Mouse (Mus musculus) myocyte (in vitro differentiated cells): ENCODE results near the gene Ddx56. TPM values are rescaled to one million over a fixed set of nuclear protein-coding genes. Genes with fewer than 3 reads are reported as not detected.

ENCODE experiments used
- H3K27me3 ChIP-seq: one replicate; pipeline ENCODE4 v1.6.1; 2011; ENCODE audit not compliant: control insufficient read depth, insufficient read depth, insufficient read length
- H3K36me3 ChIP-seq: one replicate; pipeline ENCODE4 v1.6.1; 2011; ENCODE audit not compliant: control insufficient read depth, insufficient read depth
- H3K4me2 ChIP-seq: one replicate; pipeline ENCODE4 v1.6.1; 2011; ENCODE audit warnings: low read depth, control low read depth
- H3K4me3 ChIP-seq: one replicate; pipeline ENCODE4 v1.5.1; 2011; ENCODE audit warnings: mild to moderate bottlenecking, control low read depth, moderate library complexity
- H3K79me2 ChIP-seq: one replicate; pipeline ENCODE4 v1.6.1; 2011; ENCODE audit not compliant: control insufficient read depth, insufficient read depth
- H3ac ChIP-seq: one replicate; pipeline ENCODE4 v1.6.1; 2011; ENCODE audit not compliant: control insufficient read depth, insufficient read length
- CEBPB ChIP-seq: IDR thresholded peaks from 2 replicates; pipeline ENCODE4 v1.6.1; 2011; ENCODE audit warnings: mild to moderate bottlenecking, moderate library complexity; ENCODE audit not compliant: poor library complexity, insufficient read depth, severe bottlenecking
- E2F4 ChIP-seq: IDR thresholded peaks from one replicate; pipeline ENCODE4 v1.6.1; 2011; ENCODE audit warnings: mild to moderate bottlenecking, control low read depth, moderate library complexity; ENCODE audit not compliant: insufficient read depth
- MAX ChIP-seq: IDR thresholded peaks from one replicate; pipeline ENCODE4 v1.6.1; 2011; ENCODE audit warnings: low read depth, mild to moderate bottlenecking, control low read depth
- MYOD1 ChIP-seq, 3 experiments: IDR thresholded peaks; one replicate each; pipeline ENCODE4 v1.6.1; 2011; ENCODE audit warnings: control low read depth in 2 of 3, low read depth in 2 of 3, mild to moderate bottlenecking in 2 of 3, moderate library complexity in 1 of 3; ENCODE audit not compliant: insufficient read length in 2 of 3, control insufficient read depth in 1 of 3
- MYOG ChIP-seq, 3 experiments: IDR thresholded peaks; one replicate each; pipeline ENCODE4 v1.6.1; 2011; ENCODE audit warnings: control low read depth in 2 of 3, low read depth in 2 of 3, mild to moderate bottlenecking in 2 of 3; ENCODE audit not compliant: insufficient read length in 2 of 3, control insufficient read depth in 1 of 3, insufficient read depth in 1 of 3
- POLR2A ChIP-seq: IDR thresholded peaks from one replicate; pipeline ENCODE4 v1.6.1; 2011; ENCODE audit warnings: low read depth, mild to moderate bottlenecking, control low read depth, moderate library complexity; ENCODE audit not compliant: insufficient read length
- POLR2AphosphoS2 ChIP-seq: IDR thresholded peaks from one replicate; pipeline ENCODE4 v1.6.1; 2011; ENCODE audit warnings: low read depth, control low read depth; ENCODE audit not compliant: insufficient read length
- REST ChIP-seq: IDR thresholded peaks from one replicate; pipeline ENCODE4 v1.6.1; 2011; ENCODE audit warnings: mild to moderate bottlenecking, control low read depth, moderate library complexity; ENCODE audit not compliant: insufficient read depth, insufficient read length
- SRF ChIP-seq: IDR thresholded peaks from one replicate; pipeline ENCODE4 v1.6.1; 2011; ENCODE audit warnings: low read depth; ENCODE audit not compliant: control insufficient read depth, insufficient read length
- TCF12 ChIP-seq: IDR thresholded peaks from one replicate; pipeline ENCODE4 v1.6.1; 2011; ENCODE audit warnings: mild to moderate bottlenecking, control low read depth; ENCODE audit not compliant: poor library complexity, insufficient read depth, severe bottlenecking
- TCF3 ChIP-seq: IDR thresholded peaks from one replicate; pipeline ENCODE4 v1.6.1; 2011; ENCODE audit warnings: low read depth, control low read depth; ENCODE audit not compliant: insufficient read length
- USF1 ChIP-seq: IDR thresholded peaks from one replicate; pipeline ENCODE4 v1.6.1; 2011; ENCODE audit warnings: low read depth, mild to moderate bottlenecking, control low read depth, moderate library complexity
- polyA plus RNA-seq: library from polyadenylated mRNA; unstranded; fragments of >200 nt; fragmentation: generic; extraction: Trizol; gene quantifications from one replicate; pipeline ENCODE4 v1.2.1, GENCODE M21; 2012; ENCODE audit warnings: missing spikeins

Gene Ddx56
- polyA plus RNA-seq, 1 experiment: 55.7 TPM

DNA sequence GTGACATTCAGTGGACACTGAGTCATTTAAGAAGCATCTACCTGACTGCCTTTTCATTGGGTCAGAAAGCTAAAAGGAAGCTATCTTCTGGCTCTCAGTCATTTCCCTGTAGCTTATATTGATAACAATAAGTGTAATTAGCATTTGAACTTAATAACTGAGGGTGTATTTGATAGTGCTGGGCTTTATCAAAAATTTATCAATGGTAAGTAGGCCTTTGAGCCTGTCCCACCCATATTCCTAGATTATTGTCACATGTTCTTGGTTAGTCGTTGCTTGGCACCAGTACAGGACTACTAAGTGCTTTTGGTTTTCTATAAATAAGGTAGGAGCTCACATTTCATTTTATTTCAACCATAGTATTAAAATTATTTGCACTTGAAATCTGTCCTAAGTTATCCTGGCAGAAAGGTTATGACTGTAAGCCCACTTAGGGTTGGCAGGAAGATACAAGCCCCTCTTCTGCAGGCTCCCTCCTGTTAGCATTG lies 38.4 kb upstream of the Ddx56 start:
- H3K4me3 ChIP-seq: no peak overlapping the region
- TF ChIP-seq USF1: peak; percentile 3
- TF ChIP-seq REST: no peak
- TF ChIP-seq MYOD1 (IDR thresholded peaks at IDR 0.05; ENCODE audit: control insufficient read depth in 1 of 3, insufficient read length in 2 of 3, low read depth in 2 of 3): no peak
- no peak for TF ChIP-seq CEBPB
- no peak for TF ChIP-seq SRF
- no peak for TF ChIP-seq MAX
- no peaks in the 10 kb centered on the region for H3K27me3 ChIP-seq
- no peak overlapping the region for H3K4me2 ChIP-seq
- no peak overlapping the region for H3ac ChIP-seq
- H3K36me3 ChIP-seq: peaks cover 15% of the 10 kb centered on the region
- H3K79me2 ChIP-seq: no peaks in the 10 kb centered on the region

DNA sequence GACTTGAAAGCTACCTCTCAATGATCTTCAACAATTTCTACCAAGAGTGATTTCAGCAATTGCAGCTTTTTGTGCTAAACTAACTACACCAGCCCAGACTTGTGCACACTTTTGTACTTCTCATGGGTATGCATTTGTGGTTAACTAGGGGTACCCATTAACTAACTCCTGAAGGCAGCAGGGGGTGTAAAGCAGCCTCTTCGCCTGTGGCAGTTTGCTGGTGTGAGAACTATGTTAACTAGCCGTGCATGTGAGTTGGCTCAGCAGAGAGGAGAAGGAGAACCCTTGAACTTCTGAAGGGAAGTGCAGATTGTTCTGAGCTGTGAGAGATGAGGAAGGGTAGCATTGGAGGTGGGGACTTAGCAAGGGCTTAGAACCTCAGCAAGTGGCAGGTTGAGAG lies 35.2 kb upstream of the Ddx56 start:
- H3K4me2 ChIP-seq: no peak overlapping the region
- no peak overlapping the region for H3ac ChIP-seq
- no peak for TF ChIP-seq MYOG (IDR thresholded peaks at IDR 0.05; ENCODE audit: control insufficient read depth in 1 of 3, insufficient read depth in 1 of 3, insufficient read length in 2 of 3, low read depth in 2 of 3)
- TF ChIP-seq USF1: no peak
- no peak for TF ChIP-seq REST
- TF ChIP-seq POLR2AphosphoS2: no peak
- no peak for TF ChIP-seq TCF3
- TF ChIP-seq CEBPB: no peak
- no peak for TF ChIP-seq TCF12
- TF ChIP-seq POLR2A: no peak
- TF ChIP-seq MAX: no peak
- no peak for TF ChIP-seq SRF
- TF ChIP-seq MYOD1 (IDR thresholded peaks at IDR 0.05; ENCODE audit: control insufficient read depth in 1 of 3, insufficient read length in 2 of 3, low read depth in 2 of 3): no peak
- no peak for TF ChIP-seq E2F4
- H3K36me3 ChIP-seq: peaks cover 35% of the 10 kb centered on the region
- no peaks in the 10 kb centered on the region for H3K27me3 ChIP-seq
- H3K4me3 ChIP-seq: no peak overlapping the region
- peaks cover 5% of the 10 kb centered on the region for H3K79me2 ChIP-seq

DNA sequence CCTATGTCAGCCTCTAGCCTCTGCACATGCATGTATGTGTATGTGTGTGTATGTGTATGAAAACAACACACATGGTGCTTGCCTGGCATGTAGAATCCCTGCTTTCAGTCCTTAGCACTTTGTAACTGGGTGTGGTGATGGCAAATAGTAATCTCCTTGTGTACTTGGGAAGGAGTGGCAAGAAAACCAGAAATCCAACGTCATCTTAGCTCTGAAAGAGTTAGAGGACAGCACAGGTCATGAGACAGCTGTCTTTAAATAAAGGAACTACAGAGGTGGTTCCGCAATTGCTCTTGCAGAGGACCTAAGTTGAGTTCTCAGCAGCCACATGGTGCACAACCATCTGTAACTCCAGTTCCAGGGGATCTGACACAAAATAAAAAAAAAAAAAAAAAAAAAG lies 31.9 kb upstream of the Ddx56 start:
- Histone ChIP-seq H3K36me3 (peaks cover 39% of the 10 kb centered on the region), H3K79me2 (peaks cover 38% of the 10 kb centered on the region), H3K4me3 (no peak overlapping the region), H3K27me3 (no peaks in the 10 kb centered on the region), H3K4me2 (no peak overlapping the region), H3ac (no peak overlapping the region)
- TF ChIP-seq MYOD1 (IDR thresholded peaks at IDR 0.05; ENCODE audit: control insufficient read depth in 1 of 3, insufficient read length in 2 of 3, low read depth in 2 of 3): no peak
- TF ChIP-seq USF1: no peak
- TF ChIP-seq TCF12: no peak
- TF ChIP-seq E2F4: no peak
- no peak for TF ChIP-seq CEBPB
- TF ChIP-seq POLR2AphosphoS2: no peak
- no peak for TF ChIP-seq MYOG (IDR thresholded peaks at IDR 0.05; ENCODE audit: control insufficient read depth in 1 of 3, insufficient read depth in 1 of 3, insufficient read length in 2 of 3, low read depth in 2 of 3)

DNA sequence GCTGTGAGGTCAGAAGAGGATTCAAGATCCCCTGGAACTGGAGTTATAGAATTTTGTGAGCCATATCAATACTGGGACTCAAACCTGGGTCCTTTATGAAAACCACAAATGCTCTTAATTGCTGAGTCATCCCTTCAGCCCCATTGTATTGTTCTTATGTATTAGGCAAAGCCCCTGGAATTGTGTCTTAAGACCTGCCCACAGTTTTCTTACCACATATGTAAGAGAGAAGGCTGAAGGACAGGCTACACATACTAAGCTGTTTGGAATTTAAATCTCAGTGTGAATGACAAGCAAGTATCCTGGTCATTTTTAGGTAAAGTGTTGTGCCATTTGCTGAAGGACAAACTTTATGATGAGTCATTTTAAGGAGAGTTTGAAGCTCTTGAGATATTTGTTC lies 28.5 kb upstream of the Ddx56 start:
- H3K27me3 ChIP-seq: no peaks in the 10 kb centered on the region
- H3ac ChIP-seq: no peak overlapping the region
- H3K4me2 ChIP-seq: no peak overlapping the region
- TF ChIP-seq MYOD1 (IDR thresholded peaks at IDR 0.05; ENCODE audit: control insufficient read depth in 1 of 3, insufficient read length in 2 of 3, low read depth in 2 of 3) (no peak), MAX (no peak), TCF12 (no peak), E2F4 (no peak), REST (no peak), TCF3 (no peak), POLR2AphosphoS2 (no peak)
- H3K79me2 ChIP-seq: peaks cover 64% of the 10 kb centered on the region
- H3K36me3 ChIP-seq: peaks cover 31% of the 10 kb centered on the region
- H3K4me3 ChIP-seq: no peak overlapping the region

DNA sequence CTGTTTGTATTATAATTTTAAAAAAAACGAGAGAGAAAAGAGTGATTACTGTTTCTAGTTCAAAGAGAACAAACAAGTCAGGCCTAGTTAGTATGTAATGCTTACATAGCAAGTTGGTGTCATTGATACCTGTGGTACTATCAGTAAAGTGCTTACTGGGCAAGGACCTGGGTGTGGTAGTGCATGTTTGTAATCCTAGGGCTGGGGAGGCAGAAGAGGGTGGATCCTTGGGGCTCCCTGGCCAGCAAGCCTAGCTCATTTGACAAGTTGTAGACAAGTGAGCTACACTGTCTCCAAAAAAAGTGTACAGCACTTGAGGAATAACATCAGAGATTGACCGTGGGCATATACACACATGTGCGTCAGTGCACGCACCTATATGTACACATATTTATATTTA lies 27.1 kb upstream of the Ddx56 start:
- H3K79me2 ChIP-seq: peaks cover 59% of the 10 kb centered on the region
- TF ChIP-seq POLR2AphosphoS2 (no peak), CEBPB (no peak), POLR2A (no peak), TCF12 (no peak), MAX (no peak), REST (no peak), TCF3 (no peak), SRF (no peak)
- H3K4me2 ChIP-seq: no peak overlapping the region
- H3K36me3 ChIP-seq: peaks cover 27% of the 10 kb centered on the region
- no peaks in the 10 kb centered on the region for H3K27me3 ChIP-seq
- H3K4me3 ChIP-seq: no peak overlapping the region
- H3ac ChIP-seq: no peak overlapping the region
